Mouse (Mus musculus) myocyte (in vitro differentiated cells): ENCODE results near the gene Clint1.

Experiments
- E2F4 ChIP-seq: IDR thresholded peaks from one replicate; pipeline ENCODE4 v1.6.1; 2011; ENCODE audit warnings: mild to moderate bottlenecking, control low read depth, moderate library complexity; ENCODE audit not compliant: insufficient read depth
- MAX ChIP-seq: IDR thresholded peaks from one replicate; pipeline ENCODE4 v1.6.1; 2011; ENCODE audit warnings: low read depth, mild to moderate bottlenecking, control low read depth
- MYOD1 ChIP-seq, 3 experiments: IDR thresholded peaks; one replicate each; pipeline ENCODE4 v1.6.1; 2011; ENCODE audit warnings: control low read depth in 2 of 3, low read depth in 2 of 3, mild to moderate bottlenecking in 2 of 3, moderate library complexity in 1 of 3; ENCODE audit not compliant: insufficient read length in 2 of 3, control insufficient read depth in 1 of 3
- MYOG ChIP-seq, 3 experiments: IDR thresholded peaks; one replicate each; pipeline ENCODE4 v1.6.1; 2011; ENCODE audit warnings: control low read depth in 2 of 3, low read depth in 2 of 3, mild to moderate bottlenecking in 2 of 3; ENCODE audit not compliant: insufficient read length in 2 of 3, control insufficient read depth in 1 of 3, insufficient read depth in 1 of 3
- POLR2A ChIP-seq: IDR thresholded peaks from one replicate; pipeline ENCODE4 v1.6.1; 2011; ENCODE audit warnings: low read depth, mild to moderate bottlenecking, control low read depth, moderate library complexity; ENCODE audit not compliant: insufficient read length
- POLR2AphosphoS2 ChIP-seq: IDR thresholded peaks from one replicate; pipeline ENCODE4 v1.6.1; 2011; ENCODE audit warnings: low read depth, control low read depth; ENCODE audit not compliant: insufficient read length
- REST ChIP-seq: IDR thresholded peaks from one replicate; pipeline ENCODE4 v1.6.1; 2011; ENCODE audit warnings: mild to moderate bottlenecking, control low read depth, moderate library complexity; ENCODE audit not compliant: insufficient read depth, insufficient read length
- SRF ChIP-seq: IDR thresholded peaks from one replicate; pipeline ENCODE4 v1.6.1; 2011; ENCODE audit warnings: low read depth; ENCODE audit not compliant: control insufficient read depth, insufficient read length
- USF1 ChIP-seq: IDR thresholded peaks from one replicate; pipeline ENCODE4 v1.6.1; 2011; ENCODE audit warnings: low read depth, mild to moderate bottlenecking, control low read depth, moderate library complexity

DNA sequence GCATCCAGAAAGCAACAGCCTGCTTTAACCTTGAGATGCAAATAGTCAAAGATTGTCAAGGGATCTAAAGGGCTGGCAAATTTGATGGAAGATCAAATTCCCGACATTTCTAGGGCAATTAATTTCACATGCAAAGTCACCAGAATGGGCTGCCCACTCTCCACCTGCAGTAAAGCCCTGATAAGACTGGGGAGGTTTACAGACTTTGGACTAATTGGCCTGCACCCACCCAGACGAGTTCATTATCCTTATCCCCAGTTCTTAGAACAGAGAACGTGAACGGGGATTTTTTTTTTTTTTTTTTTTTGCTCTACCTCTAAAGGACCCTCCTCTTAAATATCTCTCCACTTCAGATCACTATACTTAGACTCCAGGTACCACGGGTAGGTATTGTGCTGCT lies 42.4 kb upstream of the Clint1 start:
- TF ChIP-seq REST (no peak), POLR2A (no peak), E2F4 (no peak), SRF (no peak), USF1 (no peak), MYOD1 (IDR thresholded peaks at IDR 0.05; ENCODE audit: control insufficient read depth in 1 of 3, insufficient read length in 2 of 3, low read depth in 2 of 3) (no peak), MYOG (IDR thresholded peaks at IDR 0.05; ENCODE audit: control insufficient read depth in 1 of 3, insufficient read depth in 1 of 3, insufficient read length in 2 of 3, low read depth in 2 of 3) (no peak), MAX (no peak), POLR2AphosphoS2 (no peak)
